Mouse (Mus musculus) macrophage (primary cell): Measurements from ENCODE around the gene Fbxl8. TPM values are rescaled to one million over a fixed set of nuclear protein-coding genes. Genes with fewer than 3 reads are reported as not detected.
"Not testable (repeated sequence)": the region's sequence is repeated elsewhere in the genome, so short reads cannot be mapped to it uniquely, and the experiment has no call there.

Experiments
- H3K27ac ChIP-seq: fragments of 350-480 bp; formaldehyde crosslinking; 2 replicates; pipeline ENCODE4 v1.9.0; 2021
- H3K36me3 ChIP-seq: fragments of 350-480 bp; formaldehyde crosslinking; 2 replicates; pipeline ENCODE4 v1.9.0; 2021; ENCODE audit errors: inconsistent target
- H3K4me3 ChIP-seq: fragments of 350-480 bp; formaldehyde crosslinking; 2 replicates; pipeline ENCODE4 v1.9.0; 2021; ENCODE audit errors: inconsistent target
- H3K79me2 ChIP-seq: fragments of 350-480 bp; formaldehyde crosslinking; 2 replicates; pipeline ENCODE4 v1.9.0; 2021; ENCODE audit errors: inconsistent target
- WGBS: methylation state at CpG from one replicate; pipeline ENCODE4 v1.1.7; 2026; ENCODE audit warnings: inconsistent platforms; ENCODE audit not compliant: missing documents; 5-methylcytosine and 5-hydroxymethylcytosine counted together
- polyA plus RNA-seq: library from polyadenylated mRNA; stranded (reverse); fragments of 250-400 nt; gene quantifications from 3 replicates; pipeline ENCODE4 v1.2.4, GENCODE M21; 2018; ENCODE audit warnings: inconsistent platforms

The Fbxl8 gene
- polyA plus RNA-seq, 1 experiment from 2014 or later: 2.1 TPM

DNA sequence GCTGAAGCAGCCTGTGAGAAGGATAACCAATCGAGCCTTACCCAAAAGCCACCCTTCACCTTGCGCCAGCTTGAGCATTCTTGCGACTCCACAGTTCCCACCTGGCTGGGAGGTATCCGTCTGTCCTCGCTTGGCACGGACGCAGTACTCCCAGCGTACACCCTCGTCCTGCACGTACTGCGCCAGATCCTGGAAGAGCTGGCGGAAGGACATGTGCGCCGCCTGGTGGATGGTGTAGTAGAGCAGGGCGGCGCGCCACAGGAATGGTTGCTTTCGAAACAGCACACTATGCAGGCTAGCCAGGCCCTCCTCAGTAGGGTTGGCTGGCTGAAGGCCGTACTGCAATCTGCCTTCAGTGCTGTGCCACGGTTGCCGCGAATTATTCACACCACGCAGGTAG lies 18.6 kb downstream of the Fbxl8 start:
- H3K36me3 ChIP-seq: no peaks in the 10 kb centered on the region
- 64% methylated on average over 23 of the region's 23 CpGs for WGBS

DNA sequence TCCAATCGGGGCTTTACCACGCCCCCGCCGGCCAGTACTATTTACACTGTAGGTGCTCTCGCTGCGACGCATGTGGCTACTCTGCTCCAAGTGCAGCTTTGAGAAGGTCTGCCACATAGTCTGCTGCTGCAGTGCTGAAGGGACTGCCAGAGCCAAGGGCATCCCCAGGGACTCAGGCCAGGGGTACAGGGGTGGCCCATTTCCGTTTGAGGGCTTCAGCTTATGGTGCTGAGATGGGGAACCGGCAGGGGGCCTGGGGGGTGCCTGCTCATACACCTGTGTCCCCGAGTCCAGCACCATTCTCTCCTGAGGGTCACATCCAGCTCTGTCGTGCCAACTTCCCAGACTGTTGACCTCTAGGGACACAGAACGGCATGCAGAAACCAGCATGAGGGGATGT lies 21.1 kb downstream of the Fbxl8 start:
- 91% methylated on average over 12 of the region's 12 CpGs for WGBS
- Histone ChIP-seq H3K27ac (no peak overlapping the region), H3K79me2 (no peaks in the 10 kb centered on the region), H3K4me3 (no peak overlapping the region), H3K36me3 (no peaks in the 10 kb centered on the region)

More for the DNA sequence above, 18.6 kb downstream of the Fbxl8 start:
- no peaks in the 10 kb centered on the region for H3K79me2 ChIP-seq
- H3K4me3 ChIP-seq: no peak overlapping the region
- no peak overlapping the region for H3K27ac ChIP-seq

DNA sequence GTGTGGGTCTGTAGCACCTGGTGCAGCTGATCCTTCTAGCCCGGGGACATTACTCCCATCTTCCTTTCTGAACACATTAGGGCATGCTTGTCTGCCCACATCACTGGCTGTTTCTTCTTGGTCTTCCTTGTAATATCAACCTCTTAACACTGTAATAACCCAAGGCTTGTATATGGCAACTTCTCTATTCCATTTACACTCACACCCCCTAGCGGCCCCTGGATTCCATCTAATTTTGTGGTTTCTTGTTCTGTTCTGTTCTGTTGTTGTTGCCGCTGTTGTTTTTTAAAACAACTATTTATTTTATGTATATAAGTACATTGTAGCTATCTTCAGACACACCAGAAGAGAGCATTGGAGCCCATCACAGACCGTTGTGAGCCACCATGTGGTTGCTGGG lies 22.5 kb downstream of the Fbxl8 start:
- WGBS: 86% methylated on average over 4 of the region's 4 CpGs
- no peak overlapping the region for H3K4me3 ChIP-seq
- no peaks in the 10 kb centered on the region for H3K36me3 ChIP-seq
- no peak overlapping the region for H3K27ac ChIP-seq
- no peaks in the 10 kb centered on the region for H3K79me2 ChIP-seq

DNA sequence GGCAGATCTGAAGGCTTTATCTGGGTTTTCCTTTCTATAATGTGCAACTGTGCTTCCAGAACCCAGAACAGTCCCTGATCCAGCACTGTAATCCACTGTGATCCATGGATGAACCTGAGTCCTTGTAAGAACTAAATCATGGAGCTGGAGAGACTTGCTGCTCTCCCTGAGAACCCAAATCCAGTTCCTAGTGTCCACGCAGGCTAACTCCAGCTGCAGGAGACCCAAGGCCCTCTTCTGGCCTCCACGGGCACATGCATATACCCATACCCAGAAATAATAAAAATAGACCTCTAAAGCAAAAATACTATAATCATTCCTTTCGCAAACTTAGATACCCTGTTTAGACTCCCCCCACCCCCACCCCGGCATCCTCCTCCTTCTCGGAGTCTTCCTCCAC lies 23.8 kb downstream of the Fbxl8 start:
- H3K36me3 ChIP-seq: no peaks in the 10 kb centered on the region

GRCm38 (mm10) chr8:105288958-105289732 lies 24.7 kb downstream of the Fbxl8 start:
- Histone ChIP-seq H3K36me3 (no peaks in the 10 kb centered on the region), H3K4me3 (peak overlapping the region; percentile 43), H3K79me2 (no peaks in the 10 kb centered on the region), H3K27ac (peak overlapping the region; percentile 32; the same call in 1 of the 2 replicates)
- WGBS: under 1% methylated on average over 53 of the region's 53 CpGs

More for the DNA sequence above, 23.8 kb downstream of the Fbxl8 start:
- Histone ChIP-seq H3K4me3 (no peak overlapping the region), H3K79me2 (no peaks in the 10 kb centered on the region), H3K27ac (no peak overlapping the region)
- 88% methylated on average over 5 of the region's 5 CpGs for WGBS

DNA sequence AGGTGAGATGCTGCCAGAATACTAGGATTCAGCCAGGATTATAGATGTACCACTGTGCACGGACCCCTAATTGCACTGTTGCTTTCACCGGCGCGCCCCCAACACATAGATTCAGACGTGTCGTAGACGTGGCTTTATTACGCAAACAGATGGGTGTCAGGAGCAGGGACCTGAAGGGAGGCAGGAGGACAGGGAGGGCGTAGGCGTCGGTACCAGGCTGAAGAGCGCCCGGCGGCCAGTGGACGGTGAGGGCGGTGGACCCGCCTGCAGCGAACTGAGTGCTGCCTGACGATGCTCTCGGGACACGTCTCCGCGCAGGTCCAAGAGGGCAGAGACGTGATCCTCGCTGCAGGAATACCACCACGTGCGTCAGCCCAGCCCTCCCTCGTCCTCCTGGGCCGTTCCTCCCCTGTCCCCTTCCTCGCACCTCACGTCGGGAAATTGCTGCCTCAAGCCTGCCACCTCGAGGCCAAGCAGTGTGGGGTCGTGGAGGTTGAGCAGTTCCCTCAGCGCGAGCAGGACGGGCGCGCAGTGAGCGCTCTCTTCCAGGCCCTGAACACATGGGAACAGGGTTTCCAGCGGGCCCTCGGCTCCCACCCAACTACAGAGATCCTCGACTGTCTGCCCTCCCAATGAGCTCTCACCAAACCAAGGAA lies 25.5 kb downstream of the Fbxl8 start, which contains the start of gene 4931428F04Rik:
Gene 4931428F04Rik (minus strand): TSS at position 60 of the 656 bp plus-strand sequence.
- Histone ChIP-seq H3K79me2 (no peaks in the 10 kb centered on the region), H3K4me3 (peak within 1 kb of the TSS; percentile 43), H3K36me3 (no peaks in the 10 kb centered on the region), H3K27ac (peak within 1 kb of the TSS; percentile 32; the same call in 1 of the 2 replicates)
- 16% methylated on average over 30 of the region's 43 CpGs for WGBS

DNA sequence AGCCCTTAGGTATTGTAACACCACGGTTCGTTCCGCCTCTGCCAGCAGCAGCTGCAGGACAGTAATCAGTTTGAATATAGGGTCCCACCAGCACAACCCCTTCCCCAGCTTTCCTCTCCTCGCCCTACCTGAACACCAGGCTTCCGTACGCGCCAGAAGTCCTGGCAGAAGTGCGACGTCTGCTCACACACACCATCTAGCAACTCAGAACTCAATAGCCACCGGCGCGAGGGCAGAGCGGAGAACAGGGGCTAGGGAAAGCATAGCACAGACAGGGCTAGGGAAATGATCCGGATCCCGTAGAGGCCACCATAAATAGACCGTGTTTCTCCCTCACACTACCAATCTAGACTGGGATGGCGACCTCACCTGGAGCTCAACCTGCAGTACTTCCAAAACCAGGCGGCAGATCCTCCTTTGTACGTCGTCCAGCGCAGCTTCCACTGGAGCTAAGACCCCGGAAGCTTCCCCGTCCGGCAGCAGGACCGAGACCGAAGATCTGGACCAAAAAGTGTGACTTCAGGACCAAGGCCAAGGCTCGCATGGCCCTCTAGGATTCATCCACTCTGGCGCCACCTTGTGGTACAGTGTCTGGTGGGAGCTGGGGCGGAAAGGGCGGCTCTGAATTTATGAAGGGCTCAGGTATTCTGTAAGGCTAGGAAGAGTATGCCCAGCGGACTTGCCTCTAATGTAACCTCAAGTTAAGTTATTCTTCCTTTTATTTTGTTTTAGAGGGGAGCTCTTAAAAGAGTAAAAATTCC lies 26.3 kb downstream of the Fbxl8 start:
- 33% methylated on average over 31 of the region's 31 CpGs for WGBS
- no peak overlapping the region for H3K27ac ChIP-seq
- H3K36me3 ChIP-seq: no peaks in the 10 kb centered on the region
- H3K4me3 ChIP-seq: no peak overlapping the region
- H3K79me2 ChIP-seq: no peaks in the 10 kb centered on the region

- H3K4me3 ChIP-seq, H3K79me2 ChIP-seq, H3K27ac ChIP-seq, H3K36me3 ChIP-seq: not testable (repeated sequence)
- 84% methylated on average over 8 of the region's 8 CpGs for WGBS
Observed at GRCm38 (mm10) chr8:105291364-105291763, 26.9 kb downstream of the Fbxl8 start.

- H3K79me2 ChIP-seq, H3K4me3 ChIP-seq, H3K36me3 ChIP-seq, H3K27ac ChIP-seq: not testable (repeated sequence)
- WGBS: 83% methylated on average over 3 of the region's 3 CpGs
Observed at GRCm38 (mm10) chr8:105291802-105292201, 27.4 kb downstream of the Fbxl8 start.

DNA sequence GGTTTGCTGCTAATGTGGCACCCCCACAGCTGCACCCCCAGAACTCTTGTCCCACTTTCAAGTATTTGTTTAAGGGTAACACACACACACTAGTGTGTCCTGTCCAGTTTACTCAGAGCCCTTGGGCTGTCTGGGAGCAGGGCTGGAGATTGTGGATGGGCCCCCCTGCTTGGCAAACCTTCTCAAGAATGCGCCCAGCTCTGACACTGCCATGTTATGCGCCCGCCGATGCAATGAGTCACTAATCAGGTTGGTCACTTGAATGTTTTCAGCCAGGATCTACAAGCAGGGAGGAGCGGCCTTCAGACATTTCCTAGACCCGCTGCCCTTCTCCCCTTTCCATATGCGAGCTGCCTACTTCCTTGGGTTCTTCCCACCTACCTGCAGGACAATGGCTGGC lies 28.0 kb downstream of the Fbxl8 start:
- Histone ChIP-seq H3K4me3 (no peak overlapping the region), H3K27ac (no peak overlapping the region), H3K36me3 (no peaks in the 10 kb centered on the region), H3K79me2 (no peaks in the 10 kb centered on the region)
- WGBS: 92% methylated on average over 6 of the region's 7 CpGs

DNA sequence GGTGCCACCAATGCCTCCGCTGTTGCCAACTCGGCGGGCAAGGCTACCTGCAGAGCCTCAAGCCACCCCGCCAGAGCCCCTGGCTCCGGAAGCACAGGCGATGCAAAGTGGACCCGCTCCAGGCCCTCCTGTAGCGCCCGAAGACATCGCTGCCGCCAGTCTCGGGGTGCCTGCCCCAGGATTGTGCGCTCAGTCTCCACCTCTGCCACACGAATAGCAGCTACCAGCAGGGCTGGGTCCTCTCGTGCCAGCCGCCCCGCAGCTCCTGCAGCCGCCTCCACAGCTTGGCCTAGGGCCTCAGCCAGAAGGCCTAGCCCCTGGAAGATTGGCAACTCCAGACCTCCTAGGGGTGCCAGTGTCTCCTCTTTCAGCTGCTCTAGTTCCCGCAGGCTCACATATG lies 29.0 kb downstream of the Fbxl8 start:
- no peaks in the 10 kb centered on the region for H3K36me3 ChIP-seq
- H3K4me3 ChIP-seq: no peak overlapping the region
- 96% methylated on average over 15 of the region's 19 CpGs for whole genome bisulfite sequencing
- peaks cover 8% of the 10 kb centered on the region for H3K79me2 ChIP-seq
- H3K27ac ChIP-seq: no peak overlapping the region

DNA sequence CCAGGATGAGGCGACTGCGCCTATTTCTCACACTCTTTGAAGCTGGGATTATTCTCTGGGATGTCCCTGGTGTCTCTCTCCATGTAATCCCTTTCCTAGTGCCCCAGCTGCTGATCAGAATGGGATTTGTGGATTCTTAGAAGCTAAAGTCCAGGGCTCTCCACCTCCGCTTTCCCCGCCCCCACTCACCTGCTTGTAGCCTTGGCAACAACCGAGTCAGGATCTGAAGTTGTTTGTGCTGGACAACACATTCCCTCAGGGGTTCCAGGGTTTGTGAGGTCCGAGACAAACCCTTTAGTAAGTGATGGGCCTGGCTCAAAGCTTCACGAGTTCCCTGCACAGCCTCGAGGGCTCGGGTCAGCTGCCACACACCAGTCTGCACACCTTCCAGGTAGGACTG lies 30.3 kb downstream of the Fbxl8 start:
- Histone ChIP-seq H3K79me2 (peaks cover 22% of the 10 kb centered on the region), H3K27ac (no peak overlapping the region), H3K4me3 (no peak overlapping the region), H3K36me3 (peaks cover 1% of the 10 kb centered on the region; the same call in 1 of the 2 replicates)
- WGBS: 91% methylated on average over 9 of the region's 9 CpGs

DNA sequence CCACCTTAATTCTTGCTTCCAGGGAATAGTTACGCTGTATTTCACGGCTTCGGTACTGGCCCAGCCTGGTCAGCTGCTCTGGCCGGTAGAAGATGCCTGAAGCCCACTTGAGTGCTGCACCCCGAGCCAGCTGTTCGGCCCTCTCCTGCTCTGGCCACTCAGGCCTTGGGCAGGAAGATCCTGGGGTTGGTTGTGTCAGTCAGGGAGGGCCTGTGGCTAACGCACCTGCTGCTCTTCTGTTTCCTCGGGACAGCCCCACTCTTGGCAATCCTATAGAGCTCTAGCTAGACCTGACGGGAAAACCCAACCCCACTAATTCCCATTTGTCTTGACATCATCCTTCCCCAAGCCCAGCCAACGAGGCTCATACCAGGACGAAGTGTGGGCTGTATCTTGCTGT lies 30.8 kb downstream of the Fbxl8 start:
- Histone ChIP-seq H3K79me2 (peaks cover 26% of the 10 kb centered on the region), H3K4me3 (no peak overlapping the region), H3K36me3 (peaks cover 6% of the 10 kb centered on the region; the same call in 1 of the 2 replicates), H3K27ac (no peak overlapping the region)
- WGBS: 69% methylated on average over 9 of the region's 11 CpGs

DNA sequence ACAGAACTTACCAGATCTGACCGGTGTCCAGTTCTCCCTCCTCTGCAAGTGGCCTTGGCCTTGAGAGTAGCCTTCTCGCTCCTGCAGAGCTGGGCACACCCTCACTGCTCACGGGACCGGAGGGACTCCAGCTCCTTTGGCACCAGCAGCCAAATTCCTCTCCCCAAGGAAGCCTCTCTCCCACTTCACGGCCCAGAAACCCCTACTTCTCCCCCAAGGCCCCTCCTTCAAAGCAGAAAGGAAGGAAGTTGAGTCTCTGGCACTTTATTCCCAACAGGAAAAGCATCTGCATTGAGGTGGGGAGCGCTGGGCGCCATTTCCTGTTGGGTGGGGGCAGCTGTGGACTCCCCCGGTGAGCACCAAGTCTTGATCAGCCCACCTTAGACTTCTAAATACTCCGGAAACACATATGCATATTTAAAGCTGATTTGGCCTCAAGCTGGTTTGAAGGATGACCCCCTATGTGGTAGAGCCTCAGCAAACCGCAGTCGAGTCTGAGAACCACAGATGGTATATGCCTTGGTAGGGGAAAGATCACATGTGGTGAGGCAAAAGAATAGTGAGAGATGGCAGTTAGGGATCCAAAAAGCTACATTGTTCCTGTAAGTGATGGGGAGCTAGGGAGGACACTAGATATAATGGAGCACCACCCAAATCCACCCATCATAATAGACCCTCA lies 31.6 kb downstream of the Fbxl8 start, which contains the start of gene Exoc3l:
Gene Exoc3l (minus strand): TSS at position 207 of the 679 bp plus-strand sequence.
- Histone ChIP-seq H3K27ac (peak within 1 kb of the TSS; percentile 46; the same call in 1 of the 2 replicates), H3K4me3 (peak within 1 kb of the TSS; percentile 92; the same call in 1 of the 2 replicates), H3K36me3 (peaks cover 13% of the 10 kb centered on the region; the same call in 1 of the 2 replicates), H3K79me2 (peaks cover 33% of the 10 kb centered on the region)
- 14% methylated on average over 11 of the region's 11 CpGs for WGBS
